Mouse (Mus musculus): ENCODE data around the gene Alpk1. TPM values are rescaled to one million over a fixed set of nuclear protein-coding genes. Genes with fewer than 3 reads are reported as not detected.

The Alpk1 gene
- total RNA-seq (2021): 1 to 10 TPM; 2.4 to 2.7 TPM
- long read RNA-seq, experiment 1, partial matches to known transcripts: 0 of 1 reads
- long read RNA-seq, experiment 1, other reads (novel, unspliced or antisense): 1 of 1 reads
- long read RNA-seq, experiment 2: 0 reads

DNA sequence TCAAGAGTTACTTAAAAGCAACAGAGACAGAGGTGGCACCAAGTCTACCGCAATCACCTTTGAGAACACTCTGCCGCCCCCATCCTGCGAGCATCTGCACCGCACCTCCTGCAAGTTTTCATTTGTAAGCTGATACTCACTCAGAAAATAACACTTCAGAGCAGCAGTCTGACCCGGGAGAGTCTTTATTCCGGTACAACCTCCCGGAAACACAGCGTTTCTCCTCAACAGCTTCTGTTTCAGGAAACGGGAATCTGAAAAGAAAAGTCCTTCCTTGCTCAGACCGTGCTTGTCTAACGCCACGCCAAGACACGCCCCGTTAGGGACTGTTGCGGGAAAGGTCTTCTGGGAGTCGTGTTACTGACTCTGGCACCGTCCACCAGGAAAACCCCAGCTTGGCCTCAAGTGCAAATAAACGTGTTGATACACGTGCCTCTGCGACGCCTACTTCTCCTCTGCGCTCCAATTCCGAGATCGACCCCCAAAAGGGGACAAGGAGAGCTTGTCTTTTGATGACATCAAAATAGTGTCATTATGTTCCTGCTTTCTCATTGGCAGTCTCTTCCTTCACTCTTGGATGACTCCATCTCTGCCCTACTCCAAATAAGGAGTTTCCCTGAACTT is at the start of gene Alpk1:
TSS of gene Alpk1 (minus strand) at position 507 of the 624 bp plus-strand sequence.
- DNase-seq (ENCODE audit: low spot score in 2 of 2): peak in 1 of 2 experiments; percentile 52

DNA sequence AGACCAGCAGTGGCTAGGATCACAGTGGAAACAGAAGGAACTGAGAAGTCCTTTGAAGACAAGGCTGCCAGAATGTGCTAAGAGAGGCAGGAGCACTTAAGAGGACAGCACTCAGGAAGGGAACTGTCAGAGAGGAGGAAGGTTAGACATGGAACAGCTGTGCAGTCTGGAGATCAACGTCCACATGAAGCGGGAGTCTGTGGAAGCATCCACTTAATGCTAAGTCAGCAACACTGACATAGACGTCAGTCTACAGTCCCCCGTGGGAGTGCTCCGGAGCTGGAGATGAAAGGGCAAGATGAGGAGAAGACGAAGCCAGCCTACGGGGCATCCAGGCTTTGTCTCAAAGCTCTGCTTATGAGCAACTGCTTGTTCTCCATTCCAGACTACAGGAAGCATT is 46.8 kb upstream of the Alpk1 start:
- no peak for DNase-seq (ENCODE audit: low spot score in 2 of 2)

DNA sequence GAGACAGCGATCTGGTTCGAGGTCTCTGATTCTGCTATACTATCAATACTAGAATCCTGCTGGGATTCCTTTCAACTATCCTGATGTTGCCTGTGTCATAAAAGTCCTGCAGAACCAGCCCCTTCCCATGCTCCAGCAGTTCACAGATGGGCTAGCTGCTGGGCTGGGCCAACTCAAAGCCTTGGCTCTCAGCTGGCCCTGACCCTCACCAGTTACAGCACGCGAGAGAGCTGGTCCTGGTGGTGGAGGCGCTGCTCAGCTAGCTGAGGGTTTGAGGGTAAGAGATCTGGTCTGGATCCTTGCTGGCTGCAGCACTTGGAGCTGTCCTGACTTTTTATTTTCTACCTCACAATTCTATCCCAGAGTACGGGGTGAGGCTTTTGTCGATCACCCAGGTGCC is 46.2 kb upstream of the Alpk1 start:
- DNase-seq (ENCODE audit: low spot score in 2 of 2): no peak

DNA sequence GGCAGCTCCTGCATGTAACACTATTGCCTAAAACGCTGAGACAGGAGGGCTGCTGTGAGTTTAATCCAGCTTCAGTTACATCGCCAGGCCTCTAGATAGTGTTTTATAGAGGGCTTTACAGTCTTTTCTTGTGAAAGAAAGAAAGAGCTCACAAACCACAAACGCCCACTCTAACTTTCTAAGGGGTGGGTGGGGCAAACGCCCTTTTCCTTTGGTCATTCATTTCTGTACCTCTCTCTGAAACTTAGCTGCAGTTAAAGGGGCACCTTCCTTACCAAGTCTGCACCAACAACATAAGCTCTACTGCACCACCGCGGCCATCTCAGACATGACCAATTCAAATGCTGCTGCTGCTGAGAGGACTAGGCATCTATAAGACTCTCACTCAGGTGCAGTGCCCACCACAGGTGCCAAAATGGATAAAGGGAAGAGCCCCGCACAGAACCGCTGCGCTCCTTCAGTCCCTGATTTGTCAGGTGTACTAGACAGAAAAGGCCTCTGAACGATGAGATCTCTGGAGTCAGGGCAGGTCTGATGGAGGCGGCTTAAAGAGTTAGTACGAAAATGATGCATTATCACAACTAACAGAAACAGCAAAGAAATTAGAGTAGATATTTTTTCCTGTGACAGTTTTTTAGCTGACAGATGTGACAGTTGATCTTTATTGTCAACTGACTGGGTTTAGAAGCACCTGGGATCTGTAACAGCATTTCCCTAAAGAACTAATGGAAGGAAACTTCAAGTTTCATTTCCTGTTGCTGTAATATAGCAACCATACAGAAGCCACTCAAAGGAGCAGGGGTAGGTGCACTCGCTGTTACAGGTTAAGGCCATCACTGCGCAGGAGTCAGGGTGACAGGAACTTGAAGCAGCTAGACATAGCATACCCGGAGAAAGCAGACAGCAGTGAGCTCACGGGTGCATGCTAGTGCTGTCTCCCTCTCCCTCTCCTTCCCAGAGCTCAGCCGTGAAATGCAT is 43.8 kb upstream of the Alpk1 start:
- DNase-seq (ENCODE audit: low spot score in 2 of 2): no peak

DNA sequence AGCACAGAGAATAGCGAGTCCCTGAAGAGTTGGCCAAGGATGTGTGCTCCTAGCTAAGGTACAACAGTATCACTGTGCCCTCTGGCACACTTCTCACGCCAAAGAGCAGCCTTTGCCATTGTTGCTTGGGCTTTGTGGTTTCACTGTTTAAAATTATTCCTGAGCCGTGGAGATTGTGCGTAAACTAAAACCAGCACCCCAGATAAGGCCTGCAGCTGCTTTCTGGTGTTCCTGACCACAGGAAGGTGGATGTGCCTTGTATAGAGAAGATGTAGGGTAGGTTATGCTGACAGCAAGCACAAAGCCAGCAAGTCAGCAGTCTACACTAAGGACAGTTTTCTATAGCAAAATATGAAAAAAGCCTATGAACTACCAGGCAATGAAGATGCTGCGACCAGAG is 40.9 kb upstream of the Alpk1 start:
- DNase-seq (ENCODE audit: low spot score in 2 of 2): no peak

DNA sequence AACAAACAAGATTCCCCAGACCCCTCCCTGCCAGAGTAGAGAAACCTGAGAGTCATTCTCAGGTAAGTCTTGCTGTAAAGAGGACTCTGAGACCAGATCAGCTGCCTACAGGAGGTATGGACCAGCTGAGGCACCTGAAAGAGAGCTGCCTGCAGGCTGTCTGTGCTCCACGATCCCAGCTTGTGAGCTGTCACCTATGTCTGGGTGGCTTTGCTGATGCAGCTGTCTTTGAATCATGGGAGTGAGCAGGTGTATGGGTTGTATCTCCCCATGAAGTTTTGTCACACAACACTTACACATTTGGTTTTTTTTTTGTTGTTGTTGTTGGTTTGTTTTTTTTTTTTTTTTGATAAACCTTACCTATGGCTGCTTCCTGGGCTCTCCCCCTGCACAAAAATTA is 40.1 kb upstream of the Alpk1 start:
- no peak for DNase-seq (ENCODE audit: low spot score in 2 of 2)

DNA sequence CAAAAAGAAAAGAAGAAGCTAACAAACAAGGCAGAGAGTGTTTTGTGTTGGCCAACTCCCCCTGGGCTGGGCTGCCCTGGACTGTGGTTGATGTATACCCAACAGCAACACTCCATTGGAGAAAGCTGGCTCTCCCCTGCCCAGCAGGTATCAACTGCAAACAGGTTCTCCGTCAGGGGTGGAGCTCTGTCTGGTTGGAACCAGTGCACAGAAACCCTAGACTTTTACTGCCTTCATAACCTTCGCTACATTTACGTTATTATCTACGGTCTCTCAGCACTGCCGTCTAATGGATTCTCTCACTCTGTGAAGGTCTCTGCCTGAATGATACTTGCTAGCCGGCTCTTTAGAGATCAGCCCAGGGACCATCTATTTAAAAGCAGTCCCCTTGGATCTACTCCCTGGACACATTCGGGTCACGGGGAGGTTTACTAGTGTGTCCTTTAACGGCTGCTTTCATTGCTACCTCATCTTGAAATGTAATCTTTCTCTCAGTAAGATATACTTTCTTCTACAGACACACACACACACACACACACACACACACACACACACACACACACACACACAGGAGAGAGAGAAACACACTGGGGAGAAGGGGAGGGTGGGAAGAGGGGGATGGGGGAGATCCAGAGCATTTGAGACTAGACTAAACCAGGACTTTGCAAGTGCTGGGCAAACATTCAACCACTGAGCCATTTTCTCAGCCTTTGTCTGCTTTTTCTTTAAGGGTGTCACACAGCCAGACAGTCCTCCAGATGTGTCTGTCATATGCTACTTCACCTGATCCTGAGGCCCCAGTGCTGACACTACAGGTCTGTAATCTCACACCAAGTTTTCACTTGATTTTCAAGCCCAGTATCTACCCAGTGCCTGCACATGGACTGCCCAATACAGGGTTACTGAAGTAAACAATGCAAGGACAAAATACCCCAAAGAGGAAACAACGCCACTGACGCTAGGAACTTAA is 38.7 kb upstream of the Alpk1 start:
- DNase-seq (ENCODE audit: low spot score in 2 of 2): no peak

DNA sequence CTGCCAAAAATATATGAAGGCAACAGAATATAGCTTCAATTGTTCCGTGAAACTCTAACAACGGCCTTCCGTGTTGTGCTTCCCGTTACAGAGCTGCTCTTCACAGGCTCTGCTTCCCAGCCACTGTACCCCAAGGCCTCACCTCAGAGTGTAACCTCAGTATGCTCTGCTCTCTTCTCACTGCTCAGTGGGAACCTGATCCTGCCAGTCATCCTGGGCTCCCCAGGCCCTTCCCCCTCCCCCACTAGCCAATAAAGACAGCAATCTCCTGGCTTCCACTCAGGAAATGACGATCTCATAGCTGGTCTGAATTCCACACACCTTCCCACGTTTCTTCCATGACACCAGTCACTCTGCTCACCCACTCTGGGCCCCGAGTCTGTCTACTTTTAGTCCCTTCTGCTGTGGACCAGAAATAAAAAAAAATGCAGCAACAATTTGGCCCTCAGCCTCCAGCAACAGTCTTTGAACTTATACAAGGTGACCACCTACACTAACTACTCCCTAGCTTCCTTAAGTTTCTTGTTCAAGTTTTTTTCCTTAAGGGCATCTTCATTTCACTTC is 36.9 kb upstream of the Alpk1 start:
- DNase-seq (ENCODE audit: low spot score in 2 of 2): no peak

DNA sequence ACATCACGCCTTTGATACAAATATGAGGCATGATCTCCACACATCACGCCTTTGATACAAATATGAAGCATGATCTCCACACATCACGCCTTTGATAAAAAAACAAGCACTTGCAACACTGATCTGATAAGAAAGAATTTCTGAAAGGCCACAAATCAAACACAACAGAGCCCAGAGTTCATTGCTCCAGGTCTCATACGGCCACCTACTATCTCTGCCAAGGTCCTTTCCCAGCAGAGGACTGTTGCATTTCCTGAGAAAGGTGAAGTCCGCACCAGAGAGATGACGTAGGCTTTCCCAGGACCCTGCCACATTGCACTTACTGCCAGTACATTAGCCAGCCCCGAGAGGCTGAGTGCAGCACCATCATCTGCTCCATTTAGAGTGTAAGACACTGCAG is 28.8 kb upstream of the Alpk1 start:
- DNase-seq (ENCODE audit: low spot score in 2 of 2): no peak

DNA sequence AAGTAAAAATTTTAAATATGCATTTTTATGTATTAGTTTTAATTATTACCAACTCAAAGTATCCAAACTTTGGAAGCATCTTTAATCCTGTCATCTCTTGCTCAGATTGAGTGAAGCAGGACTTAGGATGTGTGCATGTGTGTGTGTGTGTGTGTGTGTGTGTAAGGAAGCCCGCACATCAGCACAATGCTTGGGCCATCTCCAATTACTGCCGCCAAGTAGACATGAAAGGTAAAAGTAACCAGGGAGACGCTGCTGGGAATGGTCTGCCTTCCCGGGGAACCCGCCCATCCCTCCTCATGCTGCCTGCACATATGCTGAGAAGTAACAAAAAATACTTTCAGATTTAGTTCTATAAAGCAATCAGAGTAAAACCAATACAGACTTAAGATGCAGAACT is 27.5 kb upstream of the Alpk1 start:
- DNase-seq (ENCODE audit: low spot score in 2 of 2): no peak

DNA sequence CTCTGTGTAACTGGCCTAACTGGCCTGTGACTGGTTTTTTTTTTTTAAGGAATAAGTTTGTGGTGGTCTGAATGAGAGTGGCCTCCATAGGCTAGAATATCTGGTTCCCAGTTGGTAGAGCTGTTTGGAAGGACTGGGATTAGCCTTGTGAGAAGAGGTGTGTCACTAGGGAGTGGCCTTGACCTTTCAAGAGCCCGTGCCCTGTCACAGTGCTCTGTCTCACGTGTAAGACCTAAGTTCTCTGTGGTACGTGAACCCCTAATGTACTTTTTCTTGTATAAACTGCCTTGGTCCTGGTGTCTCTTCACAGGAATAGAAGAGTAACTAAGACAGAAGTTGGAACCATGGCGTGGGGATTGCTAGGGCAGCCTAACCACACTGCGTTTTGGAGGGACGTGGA is 25.7 kb upstream of the Alpk1 start:
- DNase-seq (ENCODE audit: low spot score in 2 of 2): no peak

DNA sequence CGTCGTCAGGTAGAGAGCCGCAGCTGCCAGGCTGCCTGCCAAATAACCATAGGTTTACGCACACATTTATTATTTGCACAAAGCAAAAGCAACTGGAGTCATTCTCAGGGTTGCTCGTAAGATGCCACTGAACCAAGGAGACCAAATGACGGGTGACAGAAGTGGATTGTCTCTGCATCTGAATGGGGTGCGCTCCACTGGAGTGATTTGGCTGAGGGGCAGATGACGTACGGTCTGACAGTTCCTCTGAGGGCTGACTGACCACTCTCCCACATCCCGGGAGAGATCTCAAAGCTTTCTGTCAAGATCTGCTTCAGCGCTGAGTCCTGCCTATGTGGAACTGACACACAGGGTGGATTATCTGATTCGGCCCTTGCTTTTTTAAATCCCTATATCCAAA is 24.7 kb upstream of the Alpk1 start:
- no peak for DNase-seq (ENCODE audit: low spot score in 2 of 2)

DNA sequence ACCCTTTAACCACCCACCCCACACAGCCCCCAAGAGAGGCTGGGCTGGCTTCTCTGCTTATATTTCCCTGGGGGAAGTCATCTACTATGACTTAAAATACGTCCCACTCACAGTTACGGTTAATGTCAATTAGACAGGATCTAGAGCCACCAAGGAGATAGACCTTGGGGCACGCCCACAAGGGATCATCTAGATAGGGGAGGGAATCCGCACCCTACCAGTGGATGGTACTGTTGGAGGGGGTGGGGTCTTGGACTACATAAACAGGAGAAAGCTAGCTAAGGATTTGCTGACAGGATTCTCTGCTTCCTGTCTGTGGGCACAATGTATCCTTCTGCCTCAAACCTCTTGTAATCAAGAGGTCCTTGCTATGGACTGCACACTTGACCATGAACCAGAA is 24.1 kb upstream of the Alpk1 start:
- DNase-seq (ENCODE audit: low spot score in 2 of 2): no peak

DNA sequence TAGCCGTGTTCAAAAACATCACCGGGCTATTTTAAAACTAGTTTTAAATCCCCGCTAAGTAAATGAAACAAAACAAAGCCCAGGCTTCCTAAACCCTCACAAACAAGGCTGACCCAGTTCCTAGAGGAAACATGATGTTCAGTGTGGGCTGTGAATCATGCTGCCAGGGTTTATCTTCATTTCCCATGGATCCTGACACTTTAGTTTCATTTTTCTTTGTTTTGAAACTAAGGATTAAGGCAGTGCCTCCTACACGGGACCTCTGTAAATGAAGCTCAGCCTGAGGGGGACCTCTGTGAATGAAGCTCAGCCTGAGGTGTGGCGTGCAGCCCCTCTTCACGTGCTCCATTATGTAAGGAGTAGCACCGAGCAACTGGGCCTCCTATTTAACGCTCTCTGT is 22.5 kb upstream of the Alpk1 start:
- DNase-seq (ENCODE audit: low spot score in 2 of 2): no peak

DNA sequence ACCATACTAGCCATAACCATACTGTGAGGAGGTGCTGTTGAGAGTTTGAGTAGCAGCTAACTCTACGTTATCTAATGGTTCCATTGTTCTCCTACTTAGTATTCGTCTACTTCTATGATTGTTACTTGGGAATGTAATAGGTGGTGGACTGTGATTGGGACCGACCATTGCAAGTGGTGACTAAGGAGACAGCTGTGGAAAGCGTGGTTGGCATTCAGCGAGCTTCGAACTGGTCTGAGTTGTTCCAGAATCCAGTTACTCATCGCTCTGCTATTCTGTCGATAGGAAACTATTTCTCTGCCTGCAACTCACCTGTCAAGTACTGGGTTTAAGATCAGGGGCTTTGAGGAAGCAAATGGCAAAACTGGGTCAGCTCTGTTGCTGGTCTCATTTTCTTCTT is 20.8 kb upstream of the Alpk1 start:
- DNase-seq (ENCODE audit: low spot score in 2 of 2): no peak

DNA sequence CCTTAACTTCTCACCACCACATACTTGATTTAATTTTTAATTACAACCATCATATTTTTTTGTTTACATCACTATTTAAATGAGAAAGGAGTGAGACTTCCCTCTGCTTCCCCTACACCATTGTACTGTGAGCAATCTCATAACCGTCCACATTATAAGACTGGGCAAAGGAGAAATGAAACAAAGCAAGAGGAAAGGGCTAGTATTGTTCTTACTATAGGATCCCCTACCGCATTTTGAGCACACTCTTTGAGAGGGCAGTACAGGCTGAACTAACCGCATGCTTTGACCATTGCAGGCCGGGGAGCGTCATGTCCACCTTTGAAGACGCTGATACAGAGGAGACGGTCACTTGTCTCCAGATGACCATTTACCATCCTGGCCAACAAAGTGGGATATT is 15.9 kb upstream of the Alpk1 start:
- no peak for DNase-seq (ENCODE audit: low spot score in 2 of 2)

DNA sequence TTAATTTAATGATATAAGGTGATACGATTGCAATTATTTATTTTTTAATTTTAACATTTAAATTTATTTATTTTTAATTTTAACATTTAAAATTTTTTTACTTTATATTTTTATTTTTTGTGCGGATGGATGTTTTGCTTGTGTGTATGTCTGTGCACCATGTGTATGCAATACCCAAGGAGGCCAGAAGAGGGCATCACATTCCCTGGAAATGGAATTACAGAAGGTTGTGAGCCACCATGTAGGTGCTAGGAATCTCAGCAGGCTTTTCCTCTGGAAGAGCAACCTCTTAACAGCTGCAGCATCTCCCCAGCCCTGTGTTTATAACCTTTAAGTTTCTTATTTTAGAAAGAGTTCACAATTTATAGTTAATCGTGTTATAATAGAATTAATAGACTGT is 15.4 kb upstream of the Alpk1 start:
- no peak for DNase-seq (ENCODE audit: low spot score in 2 of 2)

DNA sequence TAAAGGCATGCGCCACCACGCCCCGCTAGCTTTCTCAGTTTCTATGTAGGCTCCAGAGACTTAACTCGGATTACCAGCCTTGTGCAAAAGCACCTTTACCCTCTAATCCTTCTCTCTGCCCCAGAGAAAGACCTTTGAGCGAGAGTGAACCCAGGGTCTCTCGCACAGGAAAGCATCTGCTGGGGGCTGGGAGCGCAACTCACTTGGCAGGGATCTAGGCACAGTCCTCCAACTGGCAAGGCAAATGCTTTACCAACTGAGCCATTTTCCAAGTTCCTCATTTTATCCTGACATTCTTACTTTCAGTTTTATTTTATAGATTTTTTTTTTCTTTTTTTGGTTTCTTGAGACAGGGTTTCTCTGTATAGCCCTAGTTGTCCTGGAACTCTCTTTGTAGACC is 12.7 kb upstream of the Alpk1 start:
- DNase-seq (ENCODE audit: low spot score in 2 of 2): no peak

DNA sequence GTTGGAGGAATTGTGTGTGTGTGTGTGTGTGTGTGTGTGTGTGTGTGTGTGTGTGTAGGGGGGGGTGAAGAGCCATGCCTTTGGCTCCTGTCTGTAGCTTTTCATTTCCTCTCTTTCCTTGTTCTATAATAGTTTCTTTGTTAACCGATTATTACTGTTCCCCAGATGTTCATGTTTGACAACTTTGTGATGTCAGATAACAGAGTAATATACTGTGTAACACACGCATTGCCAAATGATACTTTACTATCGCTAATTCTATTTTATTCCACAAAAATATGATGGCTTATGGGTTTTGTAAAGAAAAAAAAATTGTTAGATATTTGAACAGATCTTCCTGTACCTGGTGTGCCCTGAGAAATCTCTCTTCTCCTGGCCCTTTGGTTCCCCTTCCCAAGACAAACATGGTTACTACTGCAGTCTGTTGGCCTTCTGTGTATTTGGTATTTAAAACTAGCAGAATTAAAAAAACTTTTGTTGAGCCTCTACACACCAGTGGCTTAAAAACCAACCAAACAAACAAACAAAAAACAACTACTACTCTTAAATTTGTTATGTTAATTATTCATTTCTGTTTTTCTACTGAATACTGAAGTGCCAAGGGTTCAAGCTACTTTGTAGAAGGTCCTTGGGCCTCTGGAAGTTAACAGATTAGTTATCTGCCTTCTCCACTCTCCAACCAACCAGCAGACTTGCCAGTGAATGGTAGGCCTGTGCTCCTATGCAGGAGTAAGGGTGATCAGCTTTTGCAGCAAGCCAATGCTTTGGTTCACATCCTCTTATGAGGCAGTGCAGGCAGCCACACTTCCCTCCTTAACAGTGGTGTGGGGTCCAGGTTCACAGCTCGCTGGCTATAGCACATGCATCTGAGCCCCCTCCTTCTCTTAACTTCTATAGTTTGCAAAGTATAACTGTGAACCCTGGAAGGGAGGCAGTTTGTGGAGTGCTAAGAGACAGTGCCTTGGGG is 11.6 kb upstream of the Alpk1 start:
- no peak for DNase-seq (ENCODE audit: low spot score in 2 of 2)

DNA sequence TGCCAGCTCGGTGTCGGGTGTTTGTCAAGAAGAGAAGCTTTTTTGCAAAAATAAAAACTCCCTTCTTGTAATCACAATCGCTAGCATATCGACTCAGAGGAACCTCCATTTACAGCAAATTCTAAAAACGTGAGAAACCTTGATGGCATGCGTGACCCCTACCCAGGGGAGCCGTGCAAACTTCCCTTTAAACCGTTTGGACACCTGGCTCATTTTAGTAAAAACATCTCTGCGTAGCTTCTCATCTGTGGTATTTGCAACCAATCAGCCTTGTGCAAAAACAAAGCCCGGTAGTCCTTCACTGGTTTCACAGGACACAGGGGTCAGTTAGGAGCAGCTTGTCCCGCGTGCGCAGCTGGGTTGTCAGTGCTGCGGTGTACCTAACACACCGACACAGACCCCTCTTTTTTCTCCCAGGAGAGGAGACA is 10.7 kb upstream of the Alpk1 start:
- DNase-seq (ENCODE audit: low spot score in 2 of 2): no peak

Measured in gastrocnemius, postnatal 4 days (tissue).